Mouse (Mus musculus): Measurements from ENCODE around the gene Arhgef9. TPM values are rescaled to one million over a fixed set of nuclear protein-coding genes. Genes with fewer than 3 reads are reported as not detected.

The Arhgef9 gene
- total RNA-seq, 2 experiments from 2014 or later, result 15.5 to 15.8 TPM

Other genes starting within 250 kb of the Arhgef9 start
- gene Spin4, start 170.2 kb downstream of the Arhgef9 start, total RNA-seq (2021), result under 1 TPM; 0.67 to 0.77 TPM
- gene Amer1, start 248.0 kb upstream of the Arhgef9 start, total RNA-seq (2021), result 1 to 10 TPM; 2.5 to 3.6 TPM

Measured in heart, adult 18-20 months (tissue).